Mouse (Mus musculus) gonadal fat pad, adult 2 months (tissue): ENCODE measurements around the gene Napsa. TPM values are rescaled to one million over a fixed set of nuclear protein-coding genes. Genes with fewer than 3 reads are reported as not detected.

Experiments used
- DNase-seq: peaks from one replicate; pipeline ENCODE4 v3.0.0-alpha.2; 2012; ENCODE audit warnings: low read depth
- polyA plus RNA-seq: library from polyadenylated mRNA; depleted of rRNA; stranded (reverse); fragments of >200 nt; gene quantifications from 2 replicates; pipeline ENCODE4 v1.2.3, GENCODE M21; 2012; rRNA removed

The Napsa gene
- polyA plus RNA-seq, result 11.1 and 30.6 TPM in 2 replicates

DNA sequence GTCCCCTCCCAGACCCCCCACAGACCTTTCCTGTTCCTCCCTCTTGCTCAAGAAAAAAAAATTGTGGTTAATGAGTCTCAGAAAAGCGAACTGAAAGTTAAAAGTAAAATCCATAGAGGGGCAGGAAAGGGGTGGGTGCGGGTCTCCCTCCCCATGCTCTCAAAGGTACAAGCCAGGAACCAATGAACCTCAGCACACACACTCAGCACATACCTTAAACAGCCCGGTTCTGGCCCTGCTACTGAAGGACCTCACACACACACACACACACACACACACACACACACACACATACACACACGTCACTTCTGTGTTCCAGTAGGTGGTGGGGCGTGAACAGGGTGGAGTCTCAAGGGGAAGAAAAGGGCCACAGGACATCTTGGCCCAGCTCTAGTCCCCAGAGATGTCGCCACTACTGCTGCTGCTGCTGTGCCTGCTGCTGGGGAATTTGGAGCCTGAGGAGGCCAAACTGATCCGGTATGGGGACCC, at the start of gene Napsa:
Gene Napsa, plus strand, starts transcription at position 168 of the 489 bp plus-strand sequence.
- DNase-seq, result no peak

DNA sequence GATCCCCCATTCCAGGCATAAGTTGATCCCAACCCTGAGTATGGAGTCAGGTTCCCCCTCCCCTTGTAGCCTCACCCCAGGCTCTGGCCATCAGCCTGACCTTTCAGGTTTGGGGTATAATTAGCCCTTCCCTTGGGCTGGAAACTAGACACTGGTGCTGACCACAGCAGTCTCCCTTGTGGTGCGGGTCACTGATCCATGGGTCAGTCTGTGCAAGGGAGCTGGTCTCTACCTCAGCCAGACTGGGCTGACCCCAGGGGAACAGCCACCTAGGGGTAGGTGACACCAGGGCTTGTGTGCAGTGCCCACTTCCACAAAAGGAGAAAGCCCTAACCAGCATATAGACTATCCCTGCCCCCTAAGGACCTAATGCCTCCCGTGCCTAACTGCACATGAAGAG, 49.1 kb upstream of the Napsa start:
- no peak for DNase-seq

DNA sequence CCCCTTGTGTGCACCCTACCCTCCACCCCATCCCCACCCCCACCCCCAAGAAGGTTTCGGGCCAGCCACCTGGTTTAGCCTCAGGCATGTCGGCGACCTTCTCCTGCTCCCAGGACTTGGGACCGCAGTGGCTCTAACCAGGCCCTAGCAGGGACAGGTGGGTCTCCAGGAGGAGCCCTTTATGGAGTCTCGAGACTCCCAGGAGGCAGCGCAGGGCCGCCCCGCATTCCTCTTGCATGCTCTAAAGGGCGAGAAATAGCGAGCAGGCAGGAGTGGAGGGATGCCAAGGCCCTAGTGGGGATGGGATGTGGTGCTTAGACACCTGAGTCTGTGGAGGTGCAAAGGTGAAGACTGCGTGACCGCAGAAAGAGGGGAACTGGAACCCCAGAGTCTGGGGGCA, 47.7 kb upstream of the Napsa start, which contains the start of gene Mybpc2:
Gene Mybpc2, minus strand, starts transcription at position 155 of the 400 bp plus-strand sequence.
- no peak for DNase-seq

DNA sequence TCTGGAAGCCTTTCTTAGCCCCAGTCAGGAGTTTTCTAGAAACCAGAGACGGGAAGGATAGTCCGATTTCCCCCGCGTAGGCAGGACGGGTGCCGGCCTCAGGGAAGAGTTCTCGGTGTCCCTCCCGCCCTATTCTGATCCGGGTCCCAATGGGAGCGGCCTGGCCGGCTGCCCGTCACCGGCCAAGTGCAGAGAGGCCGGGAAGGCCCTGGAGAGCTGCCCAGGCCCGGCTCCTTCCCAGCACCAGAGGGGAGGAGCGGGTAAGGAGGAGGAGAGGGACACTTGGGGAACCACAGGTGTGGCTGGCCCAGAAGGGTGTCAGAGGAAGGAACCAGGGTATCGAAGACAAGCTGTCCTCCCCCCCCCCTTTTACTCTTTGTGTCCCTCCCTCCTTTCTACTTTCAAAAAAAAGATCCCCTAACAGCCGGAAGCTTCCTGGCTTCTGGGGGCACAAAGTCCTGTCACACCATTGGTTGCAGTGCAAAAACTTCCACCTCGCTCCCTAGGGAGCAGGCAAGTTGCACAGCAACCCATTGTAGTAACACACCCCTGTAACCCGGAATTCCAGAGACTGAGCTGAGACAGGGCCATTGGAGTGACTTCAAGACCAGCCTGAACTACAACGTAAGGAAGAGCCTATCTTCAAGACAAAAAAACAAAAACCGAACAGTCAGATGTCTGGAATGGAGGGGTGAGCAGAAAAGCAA, 46.9 kb upstream of the Napsa start:
- no peak for DNase-seq

DNA sequence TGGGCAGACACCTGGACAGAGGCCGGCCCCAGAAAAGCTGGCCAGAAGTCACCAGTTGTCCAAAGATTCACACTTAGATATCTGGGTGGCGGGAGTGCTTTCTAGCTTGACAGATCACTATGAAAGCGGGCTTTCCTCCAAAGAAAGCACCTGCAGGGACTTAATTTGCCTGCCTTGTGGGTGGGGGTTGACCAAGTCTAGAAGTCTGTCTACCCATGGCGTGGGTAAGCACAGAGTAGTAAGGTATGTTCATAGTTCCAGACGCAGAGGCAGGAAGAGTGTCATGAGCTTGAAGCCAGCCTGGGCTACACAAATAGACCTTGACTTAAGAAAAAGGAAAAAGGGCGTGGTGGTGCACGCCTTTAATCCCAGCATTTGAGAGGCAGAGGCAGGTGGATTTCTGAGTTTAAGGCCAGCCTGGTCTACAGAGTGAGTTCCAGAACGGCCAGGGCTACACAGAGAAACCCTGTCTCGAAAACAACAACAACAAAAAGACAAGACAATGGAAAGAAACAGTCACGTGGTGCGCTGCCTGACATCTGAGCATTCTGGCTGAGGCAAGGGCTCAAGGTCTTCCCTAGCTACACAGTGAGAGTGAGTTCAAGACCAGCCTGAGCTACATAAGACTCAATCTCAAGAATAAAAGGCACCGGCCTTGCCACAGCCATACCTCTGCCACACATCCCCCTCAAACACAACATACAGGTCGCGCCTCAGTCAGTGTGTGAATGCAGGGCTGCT, 45.6 kb upstream of the Napsa start:
- no peak for DNase-seq

DNA sequence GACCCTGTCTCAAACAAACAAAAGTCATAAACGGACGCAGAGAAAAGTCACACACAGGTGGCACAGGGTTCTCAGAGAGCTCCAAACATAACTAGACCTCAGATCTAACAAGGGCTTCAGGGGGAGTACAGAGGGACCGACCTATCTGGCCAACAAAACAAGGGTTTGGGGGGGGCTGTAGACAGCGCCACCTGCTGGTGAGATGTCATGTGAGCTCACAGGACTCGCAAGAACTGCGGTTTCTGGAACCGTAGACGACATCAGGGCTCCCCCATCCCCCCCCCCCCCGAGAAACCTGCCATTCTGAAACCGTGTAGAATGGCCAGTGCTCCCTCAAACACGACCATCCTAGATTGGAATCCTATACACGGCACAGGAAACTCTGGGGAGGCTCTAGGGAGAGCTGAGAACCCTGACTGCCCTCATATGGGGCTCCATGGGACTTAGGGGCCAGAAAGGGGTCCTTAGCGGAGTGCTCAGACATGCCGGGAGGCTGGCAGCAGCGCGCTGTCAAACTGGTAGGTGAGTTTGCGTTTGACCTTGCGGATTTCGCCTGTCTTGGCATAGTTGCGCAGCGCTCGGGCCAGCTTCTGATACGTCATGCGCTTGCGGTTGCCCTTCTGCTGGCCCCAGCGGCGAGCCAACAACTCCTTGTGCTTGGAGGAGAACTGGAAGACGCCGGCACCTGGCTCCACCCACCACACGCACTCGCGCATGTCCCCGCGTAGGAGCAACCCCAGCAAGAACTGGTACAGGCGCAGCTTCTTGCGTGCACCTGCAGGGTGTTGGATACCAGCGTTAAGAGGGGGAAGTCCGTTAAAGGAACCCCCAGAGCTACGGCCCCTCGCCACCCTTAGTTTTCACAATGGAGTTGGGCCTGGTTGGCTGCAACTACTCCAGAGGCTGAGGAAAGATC, 44.4 kb upstream of the Napsa start:
- DNase-seq, result no peak

DNA sequence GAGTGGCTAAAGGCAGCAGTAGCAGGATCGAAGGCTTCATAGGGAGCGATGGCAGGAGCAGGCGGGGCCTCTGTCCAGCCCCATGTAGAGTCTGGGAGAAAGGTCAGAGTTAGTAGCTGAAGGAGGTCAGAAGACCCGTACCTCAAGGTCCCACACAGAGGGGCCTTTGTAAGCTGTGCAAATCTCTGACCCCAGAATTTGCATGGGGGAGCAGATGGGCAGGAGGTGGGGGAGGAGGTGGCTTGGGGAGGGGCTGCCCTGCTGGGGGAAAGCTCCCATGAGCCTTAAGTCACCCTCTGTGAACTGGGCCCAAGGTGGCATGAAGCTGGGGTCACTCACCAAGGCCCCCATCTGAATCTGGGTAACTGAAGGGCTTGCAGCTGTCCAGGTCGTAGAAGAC, 42.7 kb upstream of the Napsa start:
- no peak for DNase-seq

DNA sequence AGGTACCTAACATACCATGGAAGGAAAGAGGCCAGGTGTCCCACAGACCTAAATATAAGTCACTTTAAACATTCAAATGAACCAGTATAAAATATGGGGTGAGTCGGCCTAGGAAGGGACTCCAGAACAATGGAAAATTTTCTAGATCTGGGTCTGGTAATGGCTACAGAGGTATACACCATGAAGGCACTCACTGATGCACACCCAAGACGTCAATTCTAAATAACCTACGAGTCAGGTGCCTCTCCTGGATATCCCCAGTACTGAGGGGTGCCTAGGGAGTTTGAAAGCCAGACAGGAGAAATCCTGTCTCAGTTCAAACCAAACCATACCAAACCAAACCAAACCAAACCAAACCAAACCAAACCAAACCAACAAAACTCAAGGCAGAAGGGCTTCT, 41.7 kb upstream of the Napsa start:
- DNase-seq, result no peak

DNA sequence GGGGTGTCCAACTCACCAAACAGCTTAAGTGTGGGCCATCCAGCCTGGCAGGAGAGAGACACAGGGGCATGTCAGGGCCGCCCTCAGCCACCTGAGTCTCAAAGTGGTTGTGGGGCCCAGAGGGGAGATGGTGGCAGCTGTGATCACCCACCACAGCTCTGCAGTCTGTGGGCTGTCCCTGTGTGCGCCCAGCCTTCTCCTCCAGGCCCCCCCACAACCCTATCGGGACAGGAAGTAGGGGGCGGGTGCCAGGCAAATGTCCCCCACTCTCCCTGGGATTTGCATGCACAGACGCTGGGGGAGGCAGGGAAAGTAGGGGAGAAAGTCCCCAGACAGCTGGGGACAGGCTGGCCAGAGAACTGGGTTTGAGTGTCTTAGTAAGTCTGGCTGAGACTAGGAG, 41.0 kb upstream of the Napsa start:
- no peak for DNase-seq

DNA sequence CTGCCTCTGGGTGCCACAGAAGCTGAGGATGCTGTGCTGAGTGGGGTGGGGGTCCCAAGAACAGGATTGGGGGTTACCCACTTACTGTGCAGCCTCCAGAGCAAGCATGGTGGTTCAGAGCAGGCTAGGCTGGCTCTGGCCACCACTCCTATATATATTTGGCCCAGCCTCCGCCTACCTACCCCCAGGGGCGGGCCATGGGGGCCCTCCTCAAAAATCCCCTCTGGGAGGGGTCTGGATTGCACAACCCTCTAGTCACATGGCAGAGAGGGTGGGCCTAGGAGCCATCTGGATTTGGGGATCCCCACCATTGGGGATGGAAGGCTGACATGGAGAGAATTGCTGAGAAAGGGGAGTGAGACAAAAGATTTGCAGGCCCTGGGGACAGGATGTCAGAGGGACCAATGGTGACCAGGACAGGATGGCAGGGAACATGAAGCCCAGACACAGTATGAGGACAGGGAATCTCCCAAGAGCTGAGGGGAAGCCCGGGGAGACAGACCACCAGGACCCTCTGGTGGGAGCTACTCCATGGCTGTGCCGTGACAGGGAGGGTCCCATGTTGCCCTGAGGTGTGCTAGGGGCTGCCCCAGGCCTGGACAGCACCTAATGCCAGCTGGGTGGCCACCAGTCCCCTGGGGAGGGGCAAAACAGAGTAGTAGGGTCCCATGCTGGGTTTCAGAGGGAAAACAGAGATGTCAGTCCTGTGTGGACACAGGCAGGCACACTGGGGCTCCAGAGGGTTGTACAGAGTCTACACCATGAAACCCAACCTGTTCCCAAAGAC, 40.0 kb upstream of the Napsa start, which contains the start of gene Spib:
Gene Spib, minus strand, starts transcription at position 126 of the 787 bp plus-strand sequence.
- no peak for DNase-seq

DNA sequence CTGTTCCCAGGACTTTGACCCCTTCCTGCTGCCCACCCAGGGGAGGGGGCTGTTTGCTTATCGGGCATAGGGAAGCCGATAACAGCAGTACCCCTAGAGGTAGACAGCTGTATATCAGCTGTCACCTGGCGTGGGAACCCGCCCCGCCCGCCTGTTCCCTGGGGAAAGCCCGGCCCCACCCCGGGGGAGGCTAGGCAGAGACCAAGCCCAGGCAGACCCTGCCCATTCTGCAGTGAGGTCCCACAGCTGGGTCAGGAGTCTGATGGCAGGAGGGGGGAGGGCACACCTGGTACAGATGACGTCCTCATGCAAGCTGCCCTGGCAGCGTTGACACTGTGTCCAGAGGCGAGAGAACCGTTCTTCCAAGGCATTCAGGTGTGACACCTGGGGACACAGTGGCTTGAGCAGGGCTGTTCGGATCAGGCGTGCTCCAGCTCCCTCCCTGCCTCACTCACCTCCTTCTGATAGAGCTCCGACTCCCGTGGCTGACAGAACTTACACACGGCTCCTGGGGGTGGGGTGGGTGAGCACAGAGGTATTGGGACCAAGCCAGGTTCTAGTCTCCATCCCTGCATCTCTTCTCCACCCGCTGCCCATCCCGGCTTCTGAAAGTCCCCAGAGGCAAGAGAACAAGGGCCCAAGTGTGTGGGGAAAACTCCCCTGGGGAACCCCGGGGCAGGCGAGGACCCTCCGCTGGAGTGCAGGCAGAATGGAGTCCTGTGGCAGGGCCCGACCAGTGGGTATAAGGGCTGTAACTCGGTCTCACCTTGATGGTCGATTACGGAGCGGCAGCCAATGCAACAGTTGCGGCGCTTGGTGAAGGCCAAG, 39.0 kb upstream of the Napsa start:
- DNase-seq, result no peak

DNA sequence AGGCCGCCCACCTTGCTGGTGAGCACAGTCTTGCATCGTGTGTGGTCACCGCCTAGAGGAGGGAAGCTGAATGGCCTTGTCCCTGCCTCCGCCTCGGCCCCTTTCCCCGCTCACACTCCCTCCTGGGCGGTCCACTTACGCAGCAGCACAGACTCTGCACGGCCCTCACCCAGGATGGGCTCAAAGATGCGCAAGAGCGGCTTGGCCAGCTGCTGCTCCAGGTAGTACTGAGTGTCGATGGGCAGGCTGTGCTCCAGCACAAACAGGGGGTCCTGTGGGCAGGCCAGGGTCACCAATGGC, 38.5 kb upstream of the Napsa start:
- DNase-seq, result no peak

DNA sequence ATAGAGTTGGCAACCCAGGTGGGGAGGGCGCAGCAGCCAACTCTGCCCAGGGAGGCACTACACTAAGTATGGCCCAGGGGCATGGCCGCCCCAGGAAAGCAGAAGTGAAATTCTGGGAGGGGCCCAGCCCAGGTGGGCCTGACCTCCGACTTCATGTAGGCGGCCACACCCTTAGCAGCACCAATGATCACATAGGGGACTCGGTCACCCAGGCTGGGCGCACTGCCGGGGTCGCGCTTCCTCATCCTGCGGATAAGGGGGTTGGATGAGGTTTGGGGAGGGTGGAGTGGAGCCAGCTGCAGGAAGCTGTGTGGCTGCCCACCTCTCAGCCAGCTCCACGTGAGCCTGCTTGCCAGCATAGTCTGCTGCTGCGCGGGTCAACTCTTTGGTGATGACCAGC, 37.9 kb upstream of the Napsa start:
- no peak for DNase-seq

DNA sequence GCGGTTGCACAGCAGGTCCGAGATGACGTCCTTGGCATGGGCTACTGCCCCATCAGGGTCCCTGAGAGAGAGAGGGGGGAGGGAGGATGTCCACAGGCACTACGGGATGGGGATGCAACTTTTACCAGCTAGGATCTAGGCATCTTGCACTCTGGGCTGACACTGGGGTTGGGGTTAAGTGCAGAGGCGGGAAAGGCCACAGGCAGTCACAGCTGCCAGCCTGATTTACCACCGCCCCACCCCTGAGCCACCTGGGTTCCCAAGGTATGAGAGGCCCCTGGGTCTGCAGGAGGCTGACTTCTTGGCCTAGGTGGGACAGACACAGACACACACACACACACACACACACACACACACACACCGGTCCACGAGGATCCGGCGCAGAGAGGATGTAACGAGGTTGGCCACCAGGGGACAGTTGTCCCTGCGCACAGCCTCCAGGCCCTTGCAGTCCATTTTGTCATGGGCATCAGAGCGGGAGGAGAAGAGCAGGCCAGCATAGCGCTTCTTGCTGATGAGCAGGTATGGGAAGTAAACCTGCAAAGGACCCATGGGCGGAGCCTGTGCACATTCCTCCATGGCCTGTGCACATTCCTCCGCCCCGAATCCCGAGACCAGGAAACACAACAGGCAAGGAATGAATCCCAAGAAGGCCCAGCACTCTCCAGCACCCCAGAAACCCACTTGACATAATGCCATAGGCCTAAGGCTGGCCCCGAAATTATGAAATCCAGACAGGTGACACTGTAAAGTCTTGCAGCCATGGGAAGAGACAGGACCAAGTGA, 37.3 kb upstream of the Napsa start:
- DNase-seq, result no peak

DNA sequence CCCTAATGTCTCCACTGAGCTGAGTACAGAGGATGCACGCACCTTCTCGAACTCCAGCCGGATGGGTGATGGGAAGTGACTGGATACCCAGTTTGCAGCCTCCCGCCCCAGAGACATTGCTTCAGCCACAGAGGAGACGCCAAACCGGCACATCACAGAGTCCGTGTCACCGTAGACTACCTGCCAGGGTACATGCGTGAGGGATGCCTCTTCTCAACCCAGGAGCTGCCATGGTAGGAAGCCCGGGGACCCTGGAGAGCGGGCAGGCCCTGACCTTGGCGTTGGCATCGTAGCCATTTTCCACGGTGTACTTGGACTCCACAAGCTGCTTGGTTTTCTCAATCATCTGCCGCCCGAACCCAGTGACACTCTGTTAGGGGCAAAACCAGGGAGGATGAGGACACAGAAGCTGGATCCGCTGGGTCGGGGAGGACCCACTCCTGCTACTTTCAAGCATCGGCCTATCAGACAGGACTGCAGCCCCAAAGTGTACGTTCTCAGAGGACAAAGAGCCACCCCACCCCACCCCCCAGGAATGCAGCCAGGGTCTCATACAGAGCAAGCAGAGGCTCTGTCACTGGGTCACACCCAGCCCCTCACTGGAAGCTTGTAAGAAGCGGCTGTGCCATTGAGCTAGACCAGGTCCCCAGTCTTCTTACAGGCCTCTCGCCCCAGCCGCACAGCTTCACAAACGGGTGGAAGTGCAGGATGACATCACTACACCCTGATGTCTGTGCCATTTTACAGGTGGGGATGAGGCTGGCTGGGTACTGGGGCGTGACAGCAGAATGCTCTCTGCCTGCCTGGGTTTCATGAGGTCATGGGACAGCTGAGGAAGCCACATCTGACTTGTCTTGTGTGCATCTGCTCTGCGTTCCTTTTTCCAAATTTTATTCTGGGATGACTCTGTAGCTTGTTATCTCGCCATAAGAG, 36.3 kb upstream of the Napsa start:
- no peak for DNase-seq

DNA sequence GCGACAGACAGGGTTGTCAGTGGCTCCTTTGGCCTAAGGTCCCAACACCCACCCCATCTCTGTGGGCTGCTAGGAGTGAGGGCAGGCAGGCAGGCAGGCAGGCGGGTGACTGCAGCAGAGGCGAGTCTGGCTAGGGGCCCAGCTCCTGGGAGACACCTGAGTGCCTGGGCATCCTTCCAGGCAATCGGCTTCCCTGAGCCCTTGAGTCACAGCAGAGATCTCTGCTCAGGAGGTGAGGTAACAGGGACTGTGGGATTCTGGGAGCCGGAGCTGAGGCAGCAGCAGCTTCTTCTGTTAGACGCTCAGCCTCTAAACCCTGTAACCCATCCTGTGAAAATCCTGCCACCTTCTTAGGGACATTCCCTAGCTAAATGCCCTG, 35.6 kb upstream of the Napsa start:
- peak; percentile 70 for DNase-seq

DNA sequence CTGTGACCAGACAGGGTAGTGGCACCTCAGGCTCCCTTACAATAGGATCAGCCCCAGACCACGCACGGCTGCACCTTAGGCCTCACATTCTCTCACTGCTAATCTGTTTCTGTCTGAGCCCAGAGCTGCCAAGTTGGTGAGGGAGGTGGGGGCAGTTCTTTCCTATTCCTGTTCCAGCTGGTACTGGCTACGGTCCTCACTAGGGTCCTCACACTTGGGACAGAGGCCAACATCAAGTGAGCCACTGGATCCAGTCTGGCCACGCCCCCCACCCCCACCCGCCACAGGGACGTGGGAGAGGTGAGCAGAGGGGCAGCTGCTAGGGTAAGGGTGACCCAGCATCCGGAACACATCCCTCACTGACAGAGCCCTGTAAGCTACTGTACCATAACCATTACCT, 35.2 kb upstream of the Napsa start:
- no peak for DNase-seq

DNA sequence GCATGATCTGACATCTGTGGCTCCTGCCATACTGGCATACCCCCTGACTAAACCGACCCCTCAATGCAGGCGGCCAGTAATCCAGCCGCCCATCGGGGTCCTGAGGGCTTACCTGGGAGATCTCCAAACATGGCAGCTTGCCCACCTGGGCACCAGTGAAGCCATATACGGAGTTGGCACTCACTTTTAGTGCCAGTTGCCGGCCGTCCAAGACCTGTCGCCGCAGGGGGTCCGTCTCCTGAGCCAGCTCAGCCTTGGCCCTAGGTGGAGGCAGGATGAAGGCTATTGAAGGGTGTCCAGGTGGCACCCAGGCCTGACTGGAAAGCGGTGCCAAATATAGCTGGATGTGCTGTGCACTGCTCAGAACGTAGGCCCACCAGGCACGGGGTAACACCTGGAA, 34.7 kb upstream of the Napsa start:
- no peak for DNase-seq
